Mouse (Mus musculus): Measurements from ENCODE around the gene Slc44a5.

DNA sequence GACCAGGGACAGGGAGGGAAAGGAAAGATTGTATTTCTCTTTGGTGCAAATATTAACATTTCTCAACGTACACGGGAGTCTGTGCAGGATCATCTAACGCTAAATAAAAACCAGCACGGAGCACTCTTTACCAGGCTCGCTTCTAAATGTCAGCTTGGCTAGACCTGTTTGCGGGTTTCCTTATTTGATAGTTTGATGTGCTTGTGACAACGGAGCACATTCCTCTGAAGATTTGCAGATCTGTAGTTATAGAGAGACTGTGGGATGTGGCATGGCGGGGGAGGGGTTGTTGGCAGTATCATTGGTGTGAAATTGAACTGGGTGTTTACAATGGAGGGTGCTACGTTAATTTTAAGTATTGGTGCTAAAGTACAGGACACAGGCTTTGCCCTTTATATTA, 215.4 kb downstream of the Slc44a5 start:
- TF ChIP-seq POLR2A (IDR thresholded peaks at IDR 0.05; ENCODE audit: insufficient read depth, low read length) (no peak), CTCF (IDR thresholded peaks at IDR 0.05; ENCODE audit: low read depth, low read length) (no peak)

Measured in ES-Bruce4 (cell line).